Mouse (Mus musculus): ENCODE results near the gene Ccn5.

The Ccn5 gene

DNA sequence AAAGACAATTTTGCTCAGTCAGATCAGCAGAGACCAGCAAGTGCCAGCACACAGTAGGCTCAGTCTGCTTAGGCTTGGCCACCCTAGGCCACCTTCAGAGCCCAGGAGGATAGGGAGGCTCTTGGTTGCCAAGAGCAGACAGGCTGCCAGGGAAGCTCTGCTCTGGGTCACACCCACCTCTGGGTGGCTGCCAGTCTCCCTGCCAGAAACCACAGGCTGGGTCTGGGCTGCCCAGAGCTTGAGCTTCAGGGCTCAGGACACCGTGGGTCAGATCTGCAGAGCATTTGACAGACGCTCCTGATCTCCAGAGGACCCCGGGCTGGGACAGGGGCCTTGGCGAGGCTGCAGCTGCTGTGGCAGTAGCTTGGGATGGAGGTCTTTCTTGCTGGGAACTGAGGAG is at the start of gene Ccn5:
Gene Ccn5, plus strand, starts transcription at position 255 of the 400 bp plus-strand sequence.
- DNase-seq: peak; percentile 50 to 72

DNA sequence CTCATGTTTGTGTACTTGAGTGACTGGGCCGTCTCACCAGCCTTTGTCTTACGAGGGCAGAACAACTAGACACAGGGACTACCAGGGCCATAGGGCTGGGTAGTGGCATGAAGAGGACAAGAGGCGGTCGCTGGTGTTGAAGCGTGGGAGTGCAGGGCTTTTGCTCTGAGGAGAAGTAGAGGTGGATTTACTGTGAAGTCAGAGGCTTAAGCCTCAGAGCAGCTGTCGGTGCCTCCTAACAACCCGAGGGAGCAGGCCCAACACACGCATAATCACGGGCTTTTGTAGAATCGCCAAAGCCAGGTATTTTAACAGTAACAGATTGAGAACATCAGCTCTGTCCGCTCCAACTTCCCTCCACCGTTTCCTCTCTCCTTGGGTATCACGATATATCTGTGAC is 44.0 kb upstream of the Ccn5 start:
- DNase-seq: no peak

DNA sequence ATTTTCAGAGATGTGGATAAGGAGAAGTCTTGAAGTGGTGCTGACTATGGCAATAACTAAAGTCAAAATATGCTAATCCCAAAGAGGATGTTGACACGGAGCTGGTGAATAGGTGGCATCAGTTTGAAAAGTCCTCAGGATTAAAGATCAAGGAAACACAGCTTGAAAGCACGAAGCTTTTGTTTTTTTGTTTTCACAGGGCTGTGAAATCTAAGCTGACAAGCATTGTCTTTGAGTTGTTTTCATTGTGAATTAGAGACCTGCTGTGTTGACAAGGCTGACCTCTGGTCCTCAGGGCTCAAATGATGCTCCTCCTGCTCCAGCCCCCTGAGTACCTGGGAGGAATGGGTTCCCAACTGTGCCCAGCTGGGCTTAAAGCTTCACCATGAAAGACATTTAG is 43.6 kb upstream of the Ccn5 start:
- DNase-seq: no peak

- no peak for DNase-seq
Measured at GRCm38 (mm10) chr2:163778896-163779295, 41.8 kb upstream of the Ccn5 start.

- no peak for DNase-seq
Measured at GRCm38 (mm10) chr2:163783368-163783767, 37.3 kb upstream of the Ccn5 start.

DNA sequence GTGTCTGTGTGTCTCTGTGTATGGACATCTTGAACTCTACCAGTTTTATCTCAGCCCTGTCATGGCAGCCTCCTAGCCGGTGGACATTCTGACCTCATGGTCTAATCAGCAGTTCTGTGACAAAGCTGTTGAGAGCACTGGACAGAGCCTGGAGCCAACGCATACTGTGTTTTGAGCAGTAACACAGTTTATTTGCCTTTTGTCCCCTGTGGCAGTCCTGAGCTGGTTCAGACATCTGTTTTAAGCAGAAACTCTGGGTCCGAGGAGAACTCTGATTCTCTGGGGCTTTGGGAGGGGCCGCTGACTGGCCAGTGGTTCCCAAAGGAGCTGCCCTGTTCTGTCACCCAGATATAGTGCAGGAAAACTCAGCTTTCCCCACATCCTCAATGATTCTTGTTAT is 36.8 kb upstream of the Ccn5 start:
- DNase-seq: no peak

DNA sequence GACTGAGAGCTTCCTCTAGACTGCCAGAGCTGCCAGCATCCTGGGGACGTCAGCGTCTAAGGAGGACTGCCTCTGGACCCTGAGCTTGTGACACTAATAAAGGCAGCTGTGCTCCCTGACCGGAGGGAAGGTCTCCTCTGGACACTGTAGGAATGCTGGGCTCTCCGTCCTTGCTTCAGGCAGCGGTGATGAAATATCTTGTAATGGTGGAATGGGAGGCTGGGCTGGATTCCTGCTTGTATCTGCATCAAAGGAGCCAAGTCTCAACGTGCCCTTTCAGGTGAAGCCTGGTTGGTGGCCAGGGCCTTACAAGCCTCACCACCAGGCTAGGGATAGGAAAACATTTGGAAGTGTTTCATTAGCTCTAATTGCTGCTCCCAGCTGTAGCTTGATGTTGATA is 33.6 kb upstream of the Ccn5 start:
- no peak for DNase-seq

DNA sequence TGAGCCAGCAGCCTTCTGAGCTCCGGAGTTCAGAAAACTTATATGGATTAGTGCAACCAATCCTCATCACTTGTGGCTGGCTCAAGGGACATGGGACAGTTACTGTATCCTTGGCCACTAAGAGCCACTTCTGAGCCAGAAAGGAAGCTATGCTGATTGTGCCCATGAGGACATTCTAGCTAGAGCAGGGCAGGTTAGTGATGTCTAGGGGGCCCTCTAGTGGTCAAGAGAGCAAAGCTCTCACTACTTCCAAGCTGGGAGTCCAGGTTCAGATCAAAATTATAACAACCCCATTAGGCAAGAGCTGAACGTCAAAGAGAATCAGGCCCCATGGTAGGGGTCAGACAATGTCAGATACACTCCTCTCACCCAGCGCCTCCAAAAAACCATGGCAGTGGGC is 33.0 kb upstream of the Ccn5 start:
- DNase-seq: peak in 1 of 2 experiments; percentile 61

DNA sequence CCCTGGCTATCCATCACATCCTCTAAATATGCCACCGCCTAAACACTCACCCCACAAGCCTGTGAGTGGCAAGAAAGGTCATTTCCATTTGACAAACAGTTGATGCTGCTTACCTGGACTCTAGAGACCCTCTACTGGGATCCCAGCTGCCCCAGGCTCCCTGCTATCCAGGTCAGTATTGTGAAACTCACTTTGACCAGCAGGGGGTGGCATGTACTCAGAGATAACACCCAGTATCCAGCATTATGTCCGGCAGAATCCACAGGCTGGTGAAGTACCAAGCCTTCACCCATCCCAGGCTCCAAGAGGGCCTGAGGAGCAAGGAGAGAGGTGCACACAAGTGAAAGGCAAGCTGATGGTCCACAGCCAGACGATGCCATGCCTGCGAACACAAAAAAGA is 32.2 kb upstream of the Ccn5 start:
- DNase-seq: peak; percentile 52 to 79

DNA sequence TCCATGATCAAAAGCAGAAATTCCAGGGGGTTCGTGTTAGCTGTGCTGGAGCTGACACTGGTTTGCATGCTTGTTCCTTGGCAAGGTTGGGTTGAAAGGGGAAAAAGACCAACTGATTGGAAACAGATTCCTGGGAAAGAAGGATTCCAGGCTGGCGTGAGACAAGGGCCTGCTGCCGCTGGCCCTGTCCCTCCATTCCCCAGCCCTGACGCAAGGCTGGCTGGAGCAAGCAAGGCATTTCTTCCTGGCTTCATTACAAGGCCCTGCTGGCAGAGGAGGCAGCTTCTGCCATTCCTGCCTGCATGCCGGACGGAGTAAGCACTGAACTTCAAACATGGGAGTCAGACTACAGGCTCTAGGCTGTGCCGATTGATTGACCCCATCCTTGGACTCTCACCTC is 22.2 kb upstream of the Ccn5 start:
- peak; percentile 68 to 88 for DNase-seq

GRCm38 (mm10) chr2:163800832-163801231 is 19.8 kb upstream of the Ccn5 start:
- peak; percentile 29 to 45 for DNase-seq

DNA sequence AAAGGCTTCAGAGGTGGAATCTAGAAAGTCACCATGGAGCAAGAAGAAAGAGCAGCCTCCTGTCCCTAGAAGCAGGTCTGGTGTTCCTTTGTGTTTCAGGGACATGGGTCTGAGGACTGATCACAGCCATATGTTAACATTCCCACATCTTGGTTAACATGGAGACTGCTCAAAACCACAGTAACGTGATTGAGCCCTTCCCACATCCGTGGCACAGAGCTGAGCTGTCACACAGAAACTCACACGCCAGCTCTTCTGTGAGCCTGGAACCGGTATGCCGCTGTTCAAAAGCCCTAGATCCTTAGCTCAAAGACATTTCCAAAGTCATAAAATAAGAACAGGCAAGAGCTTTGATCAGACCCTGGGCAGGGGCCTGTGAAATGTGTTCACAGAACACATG is 19.3 kb upstream of the Ccn5 start:
- no peak for DNase-seq

DNA sequence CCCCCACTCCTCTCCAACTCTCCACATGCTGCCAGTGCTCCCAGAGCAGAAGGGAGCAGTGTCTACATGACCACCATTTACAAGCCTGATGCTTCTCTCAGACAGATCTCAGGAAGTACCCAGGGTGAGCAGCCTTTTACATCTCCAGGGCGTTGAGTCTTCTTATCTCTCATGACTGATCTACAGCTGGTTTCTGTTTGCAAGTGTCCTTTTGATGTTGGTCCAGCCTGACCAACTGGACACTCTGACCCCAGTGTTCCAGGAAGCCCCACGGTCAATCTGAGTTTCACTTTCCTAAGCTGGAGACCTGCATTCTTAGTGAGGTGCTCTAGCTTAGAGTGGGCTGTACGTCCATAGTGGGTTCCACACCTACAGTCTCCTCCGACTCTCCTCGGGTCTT is 16.8 kb upstream of the Ccn5 start:
- no peak for DNase-seq

GRCm38 (mm10) chr2:163809166-163809565 is 11.5 kb upstream of the Ccn5 start:
- no peak for DNase-seq

DNA sequence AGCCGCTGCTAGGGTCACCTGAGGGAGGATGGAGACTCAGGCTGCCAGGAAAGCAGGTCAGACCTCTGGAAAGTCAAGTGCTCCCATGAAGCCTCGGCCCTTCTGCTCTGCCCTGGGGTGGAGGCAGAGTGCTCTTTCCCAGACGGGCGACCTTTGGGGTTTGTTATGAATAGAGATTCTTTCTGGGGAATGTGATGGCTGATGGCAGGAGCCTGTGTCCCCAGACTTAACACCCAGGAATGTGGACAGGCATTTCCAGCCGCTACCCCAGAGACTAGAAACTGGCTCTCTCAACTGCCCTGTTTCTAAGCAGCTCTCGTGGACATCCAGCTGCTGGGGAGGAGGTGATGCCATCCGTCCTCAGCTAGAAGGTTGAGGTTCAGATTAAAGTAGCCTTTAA is 11.0 kb upstream of the Ccn5 start:
- DNase-seq: peak; percentile 41 to 80

DNA sequence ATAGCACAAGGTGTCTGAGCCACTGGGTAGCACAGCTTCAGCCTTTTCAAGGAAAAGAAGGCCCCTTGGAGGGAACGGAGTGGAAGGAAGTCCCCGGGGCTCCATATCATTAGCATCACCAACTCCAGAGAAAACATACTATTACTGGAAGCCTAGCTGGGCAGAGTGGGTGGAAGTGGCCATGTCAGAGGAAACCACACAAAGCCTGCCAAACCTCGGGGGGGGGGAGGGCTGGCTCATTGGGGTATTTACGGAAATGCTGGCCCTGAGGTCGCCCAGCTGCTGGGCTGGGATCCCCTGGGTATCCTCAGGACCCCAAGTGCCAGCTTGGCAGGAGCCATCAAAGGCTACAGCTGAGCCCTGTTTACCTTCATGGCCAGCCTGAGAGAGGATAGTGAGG is 7.6 kb upstream of the Ccn5 start:
- DNase-seq: no peak

- DNase-seq: no peak
Measured at GRCm38 (mm10) chr2:163814739-163815465, 5.8 kb upstream of the Ccn5 start.

DNA sequence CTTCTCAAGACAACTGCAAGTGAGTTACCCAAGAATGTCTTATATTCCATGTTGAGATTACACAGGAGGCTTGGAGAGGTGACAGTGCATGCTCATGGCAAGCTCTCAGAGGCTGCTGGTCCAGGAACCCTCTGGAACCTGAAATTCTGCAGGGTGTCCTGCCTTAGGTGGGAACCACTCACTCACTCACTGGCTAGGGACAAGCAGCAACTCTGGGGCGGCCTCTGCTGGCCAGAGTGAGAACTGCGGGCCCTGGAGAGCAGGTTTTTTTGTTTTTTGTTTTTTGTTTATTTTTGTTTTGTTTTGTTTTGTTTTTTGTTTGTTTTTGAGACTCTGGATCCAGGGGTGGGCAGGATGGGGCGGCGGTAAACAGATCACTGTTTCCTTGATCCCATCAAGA is 2.6 kb downstream of the Ccn5 start:
- peak; percentile 50 to 65 for DNase-seq

DNA sequence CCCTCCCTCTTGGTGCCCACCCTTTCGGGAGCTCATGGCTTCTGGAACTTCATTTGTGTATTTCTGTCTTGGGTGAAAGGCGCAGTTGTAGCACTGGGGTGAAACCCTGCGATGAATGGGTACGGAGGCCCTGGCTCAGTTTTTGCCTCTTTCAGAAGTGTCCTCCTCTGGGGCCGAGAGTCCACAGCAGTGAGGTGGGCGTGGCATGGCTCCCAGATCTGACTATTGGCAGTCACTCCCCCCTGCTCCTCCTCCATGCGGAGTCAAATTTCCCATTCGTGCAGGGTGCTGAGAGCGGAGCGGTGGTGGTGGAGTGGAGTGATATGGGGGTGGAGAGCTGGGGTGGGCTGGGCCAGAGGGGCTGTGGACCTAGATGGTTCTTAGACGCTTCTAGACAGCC is 3.1 kb downstream of the Ccn5 start:
- DNase-seq: peak; percentile 60 to 76

DNA sequence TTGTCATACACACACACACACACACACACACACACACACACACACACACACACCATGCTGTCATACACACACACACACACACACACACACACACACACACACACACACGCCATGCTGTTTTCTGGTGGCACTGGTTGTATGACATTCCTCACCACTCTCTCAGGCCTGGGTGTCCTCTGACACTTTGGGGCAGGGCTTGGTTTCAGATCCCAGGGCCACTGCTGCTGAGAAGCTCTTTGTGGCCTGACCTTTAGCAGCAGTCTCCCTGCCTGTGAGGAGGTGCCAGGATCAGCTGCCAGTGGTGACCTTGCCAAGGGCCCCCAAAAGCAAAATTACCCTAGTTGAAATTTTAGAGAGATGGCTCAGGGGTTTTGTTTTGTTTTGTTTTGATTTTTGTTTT is 5.2 kb downstream of the Ccn5 start:
- DNase-seq: no peak

DNA sequence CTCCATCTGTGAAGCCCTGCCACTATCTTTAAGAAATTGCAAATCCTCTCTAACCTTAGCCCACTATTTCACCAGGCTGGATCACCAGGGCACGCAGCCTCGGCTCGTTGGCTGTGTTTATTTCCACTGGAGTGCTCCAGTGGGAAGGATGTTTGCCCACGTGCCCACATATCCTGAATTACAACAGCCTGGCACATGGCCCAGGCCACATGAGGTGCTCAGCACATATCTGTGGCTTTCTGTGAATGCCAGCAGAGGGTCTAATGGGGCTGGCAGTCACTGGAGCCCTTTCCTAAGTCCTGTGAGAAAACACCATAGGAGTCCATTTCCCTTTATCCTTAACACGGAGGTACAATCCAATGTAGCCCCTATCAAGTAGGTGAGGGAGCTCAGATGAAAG is 5.8 kb downstream of the Ccn5 start:
- DNase-seq: peak; percentile 36 to 68

GRCm38 (mm10) chr2:163831163-163831562 is 10.5 kb downstream of the Ccn5 start:
- no peak for DNase-seq

GRCm38 (mm10) chr2:163838043-163838442 is 17.4 kb downstream of the Ccn5 start:
- DNase-seq: peak; percentile 74 to 85

GRCm38 (mm10) chr2:163839519-163839918 is 18.9 kb downstream of the Ccn5 start:
- DNase-seq: peak; percentile 73 to 74

DNA sequence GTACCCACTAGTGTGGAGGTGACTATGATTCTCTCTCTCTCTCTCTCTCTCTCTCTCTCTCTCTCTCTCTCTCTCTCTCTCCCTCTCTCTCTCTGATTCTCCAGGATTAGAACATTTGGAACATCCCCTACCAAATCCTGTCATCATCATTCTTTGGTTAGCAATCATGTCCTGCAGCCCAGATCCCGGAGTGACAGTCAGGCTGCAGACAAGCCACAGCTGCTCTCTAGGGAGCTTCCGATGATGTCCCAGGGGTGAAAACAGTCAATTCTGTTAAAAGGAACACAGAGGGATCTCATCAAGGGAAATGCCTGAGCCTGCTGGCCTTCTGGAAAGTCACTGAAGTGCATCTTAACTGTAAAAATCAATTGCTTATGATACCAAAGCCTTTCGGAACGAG is 21.4 kb downstream of the Ccn5 start:
- DNase-seq: peak; percentile 34 to 70

All from lung, postnatal 4 days (tissue).